Mouse (Mus musculus): ENCODE measurements around the gene Dlgap4.

Dlgap4 gene

DNA sequence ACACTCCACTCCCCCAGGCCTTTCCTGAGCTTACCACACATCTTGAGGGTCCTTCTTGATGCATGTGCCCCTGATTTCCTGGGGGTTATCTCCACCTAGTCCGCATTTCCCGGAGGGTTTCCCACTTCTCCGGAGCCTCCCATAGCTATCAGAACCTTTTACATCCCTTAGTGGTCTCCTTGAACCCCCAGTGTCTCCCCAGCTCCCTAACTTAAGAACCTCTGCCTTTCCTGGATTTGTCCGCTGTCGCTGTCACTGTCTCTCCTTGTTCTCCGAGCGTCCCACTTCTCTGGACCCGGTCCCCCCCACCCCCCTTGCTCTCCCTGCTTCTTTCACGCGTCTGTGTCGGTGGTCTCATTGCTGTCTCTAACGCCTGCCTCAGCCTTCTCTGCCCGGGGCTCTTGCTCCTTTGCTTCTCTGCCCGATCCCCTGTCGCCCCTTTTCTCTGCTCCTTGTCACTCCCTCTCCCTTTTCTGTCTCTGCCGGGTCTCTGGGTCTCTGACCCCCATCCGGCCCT lies 108.1 kb downstream of the Dlgap4 start:
- H3K4me1 ChIP-seq (replicated peaks; ENCODE audit: low read depth, low read length) = peaks cover 85% of the 10 kb centered on the region
- H3K9me3 ChIP-seq (ENCODE audit: low read length) = no peaks in the 10 kb centered on the region
- peaks cover 12% of the 10 kb centered on the region for H3K36me3 ChIP-seq (ENCODE audit: insufficient read depth, low read length)
- H3K27me3 ChIP-seq (ENCODE audit: insufficient read depth, low read length) = peaks cover 19% of the 10 kb centered on the region
- peak overlapping the region; percentile 87 for H3K4me3 ChIP-seq (replicated peaks; ENCODE audit: low read length)
- TF ChIP-seq POU5F1 (IDR thresholded peaks at IDR 0.05; ENCODE audit: borderline replicate concordance, low read length) = no peak
- TF ChIP-seq CTCF (conservative IDR thresholded peaks at IDR 0.05; ENCODE audit: low read length) = no peak

- Histone ChIP-seq H3K4me3 (replicated peaks; ENCODE audit: low read length) (peak overlapping the region; percentile 87), H3K4me1 (replicated peaks; ENCODE audit: low read depth, low read length) (peaks cover 86% of the 10 kb centered on the region), H3K9me3 (ENCODE audit: low read length) (no peaks in the 10 kb centered on the region), H3K27me3 (ENCODE audit: insufficient read depth, low read length) (peaks cover 19% of the 10 kb centered on the region), H3K36me3 (ENCODE audit: insufficient read depth, low read length) (peaks cover 11% of the 10 kb centered on the region; the same call in 1 of the 2 replicates)
- no peak for TF ChIP-seq NANOG (IDR thresholded peaks at IDR 0.05; ENCODE audit: borderline replicate concordance, low read length)
- TF ChIP-seq POU5F1 (IDR thresholded peaks at IDR 0.05; ENCODE audit: borderline replicate concordance, low read length) = no peak
- no peak for TF ChIP-seq CTCF (conservative IDR thresholded peaks at IDR 0.05; ENCODE audit: low read length)
Observed at GRCm38 (mm10) chr2:156722071-156722575, 108.6 kb downstream of the Dlgap4 start.

DNA sequence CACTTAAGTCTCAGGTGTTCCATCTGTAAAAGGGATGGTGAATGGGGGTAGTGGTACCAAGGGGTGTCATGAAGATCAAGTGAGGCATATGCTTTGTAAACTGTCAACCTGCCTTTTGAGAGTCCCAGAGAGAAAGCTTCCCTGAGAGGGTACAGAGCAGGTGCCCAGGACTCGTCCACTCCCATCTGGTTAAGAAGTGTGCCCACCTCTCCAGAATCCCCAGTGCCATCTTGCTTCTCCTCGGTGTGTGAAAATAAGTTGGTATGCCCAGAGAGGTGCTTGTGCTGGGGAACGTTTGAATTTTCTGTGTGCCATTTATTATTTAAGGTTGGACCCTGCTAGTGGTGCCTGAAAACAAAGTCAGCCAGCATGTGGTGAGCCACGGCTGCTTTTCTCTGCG lies 109.2 kb downstream of the Dlgap4 start:
- H3K4me3 ChIP-seq (replicated peaks; ENCODE audit: low read length) = peak overlapping the region; percentile 87
- peaks cover 19% of the 10 kb centered on the region for H3K27me3 ChIP-seq (ENCODE audit: insufficient read depth, low read length)
- TF ChIP-seq POU5F1 (IDR thresholded peaks at IDR 0.05; ENCODE audit: borderline replicate concordance, low read length) (no peak), CTCF (conservative IDR thresholded peaks at IDR 0.05; ENCODE audit: low read length) (no peak), NANOG (IDR thresholded peaks at IDR 0.05; ENCODE audit: borderline replicate concordance, low read length) (no peak)
- peaks cover 83% of the 10 kb centered on the region for H3K4me1 ChIP-seq (replicated peaks; ENCODE audit: low read depth, low read length)
- no peaks in the 10 kb centered on the region for H3K9me3 ChIP-seq (ENCODE audit: low read length)
- peaks cover 11% of the 10 kb centered on the region; the same call in 1 of the 2 replicates for H3K36me3 ChIP-seq (ENCODE audit: insufficient read depth, low read length)

- no peaks in the 10 kb centered on the region for H3K9me3 ChIP-seq (ENCODE audit: low read length)
- peaks cover 19% of the 10 kb centered on the region for H3K27me3 ChIP-seq (ENCODE audit: insufficient read depth, low read length)
- H3K36me3 ChIP-seq (ENCODE audit: insufficient read depth, low read length) = peaks cover 7% of the 10 kb centered on the region; the same call in 1 of the 2 replicates
- TF ChIP-seq NANOG (IDR thresholded peaks at IDR 0.05; ENCODE audit: borderline replicate concordance, low read length) = no peak
- no peak for TF ChIP-seq CTCF (conservative IDR thresholded peaks at IDR 0.05; ENCODE audit: low read length)
- no peak for TF ChIP-seq POU5F1 (IDR thresholded peaks at IDR 0.05; ENCODE audit: borderline replicate concordance, low read length)
- no peak overlapping the region for H3K4me3 ChIP-seq (replicated peaks; ENCODE audit: low read length)
- H3K4me1 ChIP-seq (replicated peaks; ENCODE audit: low read depth, low read length) = peaks cover 83% of the 10 kb centered on the region
Observed at GRCm38 (mm10) chr2:156723899-156724523, 110.5 kb downstream of the Dlgap4 start.

GRCm38 (mm10) chr2:156724871-156725270 lies 111.4 kb downstream of the Dlgap4 start:
- peaks cover 19% of the 10 kb centered on the region for H3K27me3 ChIP-seq (ENCODE audit: insufficient read depth, low read length)
- no peaks in the 10 kb centered on the region for H3K9me3 ChIP-seq (ENCODE audit: low read length)
- H3K4me1 ChIP-seq (replicated peaks; ENCODE audit: low read depth, low read length) = peaks cover 85% of the 10 kb centered on the region
- TF ChIP-seq NANOG (IDR thresholded peaks at IDR 0.05; ENCODE audit: borderline replicate concordance, low read length) (no peak), CTCF (conservative IDR thresholded peaks at IDR 0.05; ENCODE audit: low read length) (no peak), POU5F1 (IDR thresholded peaks at IDR 0.05; ENCODE audit: borderline replicate concordance, low read length) (no peak)
- H3K4me3 ChIP-seq (replicated peaks; ENCODE audit: low read length) = no peak overlapping the region
- H3K36me3 ChIP-seq (ENCODE audit: insufficient read depth, low read length) = peaks cover 6% of the 10 kb centered on the region; the same call in 1 of the 2 replicates

GRCm38 (mm10) chr2:156726344-156726743 lies 112.8 kb downstream of the Dlgap4 start:
- Histone ChIP-seq H3K4me1 (replicated peaks; ENCODE audit: low read depth, low read length) (peaks cover 92% of the 10 kb centered on the region), H3K4me3 (replicated peaks; ENCODE audit: low read length) (peak overlapping the region; percentile 51), H3K36me3 (ENCODE audit: insufficient read depth, low read length) (peaks cover 6% of the 10 kb centered on the region; the same call in 1 of the 2 replicates), H3K9me3 (ENCODE audit: low read length) (no peaks in the 10 kb centered on the region), H3K27me3 (ENCODE audit: insufficient read depth, low read length) (peaks cover 18% of the 10 kb centered on the region)
- TF ChIP-seq POU5F1 (IDR thresholded peaks at IDR 0.05; ENCODE audit: borderline replicate concordance, low read length) (no peak), NANOG (IDR thresholded peaks at IDR 0.05; ENCODE audit: borderline replicate concordance, low read length) (no peak), CTCF (conservative IDR thresholded peaks at IDR 0.05; ENCODE audit: low read length) (no peak)

- Histone ChIP-seq H3K27me3 (ENCODE audit: insufficient read depth, low read length) (peaks cover 12% of the 10 kb centered on the region), H3K9me3 (ENCODE audit: low read length) (no peaks in the 10 kb centered on the region), H3K36me3 (ENCODE audit: insufficient read depth, low read length) (peaks cover 6% of the 10 kb centered on the region; the same call in 1 of the 2 replicates), H3K4me1 (replicated peaks; ENCODE audit: low read depth, low read length) (peaks cover 92% of the 10 kb centered on the region), H3K4me3 (replicated peaks; ENCODE audit: low read length) (peak overlapping the region; percentile 51)
- TF ChIP-seq CTCF (conservative IDR thresholded peaks at IDR 0.05; ENCODE audit: low read length) (no peak), POU5F1 (IDR thresholded peaks at IDR 0.05; ENCODE audit: borderline replicate concordance, low read length) (no peak), NANOG (IDR thresholded peaks at IDR 0.05; ENCODE audit: borderline replicate concordance, low read length) (no peak)
Observed at GRCm38 (mm10) chr2:156726878-156727277, 113.4 kb downstream of the Dlgap4 start.

- Histone ChIP-seq H3K4me1 (replicated peaks; ENCODE audit: low read depth, low read length) (peaks cover 90% of the 10 kb centered on the region), H3K27me3 (ENCODE audit: insufficient read depth, low read length) (no peaks in the 10 kb centered on the region), H3K9me3 (ENCODE audit: low read length) (no peaks in the 10 kb centered on the region), H3K36me3 (ENCODE audit: insufficient read depth, low read length) (peaks cover 17% of the 10 kb centered on the region), H3K4me3 (replicated peaks; ENCODE audit: low read length) (peak overlapping the region; percentile 68)
- no peak for TF ChIP-seq CTCF (conservative IDR thresholded peaks at IDR 0.05; ENCODE audit: low read length)
- TF ChIP-seq POU5F1 (IDR thresholded peaks at IDR 0.05; ENCODE audit: borderline replicate concordance, low read length) = no peak
- TF ChIP-seq NANOG (IDR thresholded peaks at IDR 0.05; ENCODE audit: borderline replicate concordance, low read length) = no peak
Observed at GRCm38 (mm10) chr2:156729537-156730469, 116.3 kb downstream of the Dlgap4 start.
